Mouse (Mus musculus): ENCODE data around the gene Rangrf. TPM values are rescaled to one million over a fixed set of nuclear protein-coding genes. Genes with fewer than 3 reads are reported as not detected.
"Not testable (repeated sequence)": the region's sequence is repeated elsewhere in the genome, so short reads cannot be mapped to it uniquely, and the experiment has no call there.

Rangrf gene
- polyA plus RNA-seq, 1 experiment from 2014 or later = 23.3 TPM

DNA sequence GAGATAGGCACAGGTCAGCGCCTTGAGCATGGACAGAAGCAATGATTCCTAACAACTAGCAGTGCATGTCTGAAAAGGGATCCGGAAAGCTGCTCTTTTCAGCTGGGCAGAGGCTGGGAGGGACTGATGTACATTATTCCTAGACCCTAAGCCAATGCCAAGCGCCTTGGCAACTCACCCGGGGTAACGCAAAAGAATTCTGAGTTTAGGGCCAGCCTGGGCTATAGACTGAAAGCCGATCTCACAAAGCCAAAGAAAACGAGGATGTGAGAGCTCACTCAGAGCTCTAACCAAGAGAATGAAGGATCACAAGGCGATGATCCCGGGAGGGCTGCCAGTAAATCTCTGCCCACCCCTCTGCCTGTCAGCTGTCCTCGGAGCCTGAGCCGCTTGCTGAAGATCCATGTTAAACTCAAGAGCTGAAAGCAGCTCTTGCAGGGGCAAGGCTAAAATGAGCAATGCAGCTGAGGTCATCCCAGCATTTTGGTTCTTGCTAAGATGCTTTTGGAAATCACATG lies 12.4 kb upstream of the Rangrf start:
- Histone ChIP-seq H3K9ac (ENCODE audit: low read depth, low read length) (no peak overlapping the region), H3K27me3 (ENCODE audit: control insufficient read depth, insufficient read depth, low read depth, low read length) (no peaks in the 10 kb centered on the region), H3K4me3 (ENCODE audit: low read depth, low read length) (no peak overlapping the region), H3K27ac (ENCODE audit: low read length) (no peak overlapping the region), H3K9me3 (replicated peaks; ENCODE audit: control insufficient read depth, low read length, poor library complexity, severe bottlenecking) (no peaks in the 10 kb centered on the region), H3K4me2 (ENCODE audit: low read length) (no peak overlapping the region), H3K4me1 (ENCODE audit: control insufficient read depth, insufficient read depth, low read length) (no peaks in the 10 kb centered on the region), H3K36me3 (ENCODE audit: control insufficient read depth, insufficient read depth, low read length) (peaks cover 31% of the 10 kb centered on the region)
- no peak for ATAC-seq
- WGBS = 86% methylated on average over 11 of the region's 11 CpGs

DNA sequence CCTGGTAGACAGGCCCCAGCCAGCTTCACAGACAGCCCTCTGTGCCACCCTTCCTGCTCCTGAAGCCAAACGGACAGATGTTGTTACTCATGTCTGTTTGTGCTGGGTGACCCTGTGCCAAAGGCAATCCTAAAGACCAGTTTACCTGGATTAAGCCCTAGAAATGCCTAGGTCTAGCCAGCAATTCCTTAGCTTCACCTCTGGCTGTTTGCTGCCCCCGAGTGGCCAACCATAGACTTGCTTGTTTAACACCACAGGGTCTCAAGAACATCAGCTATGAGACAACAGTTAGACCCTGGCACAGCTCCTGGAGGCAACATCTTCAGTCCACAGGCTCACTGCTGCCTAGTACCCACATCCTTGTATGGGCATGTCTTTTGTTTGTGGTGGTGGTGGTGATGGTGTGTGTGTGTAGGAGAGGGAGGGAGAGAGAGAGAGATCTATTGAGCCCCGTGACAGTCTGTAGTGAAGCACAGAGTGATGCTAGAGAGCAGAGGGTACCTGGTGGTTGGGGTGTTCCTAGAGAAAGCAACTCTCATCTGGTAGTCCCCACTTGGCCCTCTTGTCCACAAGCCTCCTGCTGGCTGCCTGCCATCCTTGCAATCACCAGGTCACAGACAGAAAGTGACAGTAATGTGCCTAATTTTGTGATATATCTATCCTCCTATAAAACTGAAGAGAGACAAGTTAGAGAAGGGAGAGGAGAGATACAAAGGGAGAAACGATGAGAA lies 7.8 kb upstream of the Rangrf start:
- no peaks in the 10 kb centered on the region; the same call in 1 of the 2 replicates for H3K36me3 ChIP-seq (ENCODE audit: control insufficient read depth, insufficient read depth, low read length)

DNA sequence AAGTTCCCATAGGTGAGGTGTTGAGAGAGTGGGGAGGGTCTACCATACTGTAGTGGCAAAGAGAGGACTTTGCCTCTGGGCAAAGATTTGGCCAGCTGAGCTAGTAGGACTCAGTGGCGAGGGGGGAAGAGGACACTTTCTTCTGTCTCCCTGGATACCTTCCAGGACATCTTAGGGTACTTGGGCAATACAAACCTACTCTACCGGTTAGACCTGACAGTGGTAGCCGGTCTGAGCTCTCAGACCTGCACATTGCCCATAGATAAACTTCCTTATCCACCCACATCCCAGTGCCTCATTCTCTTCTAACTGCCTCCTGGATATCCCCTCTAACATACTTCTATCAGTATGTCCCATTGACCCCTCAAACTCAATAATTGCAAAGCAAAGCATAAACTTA lies 5.9 kb upstream of the Rangrf start:
- Histone ChIP-seq H3K4me2 (ENCODE audit: low read length) (no peak overlapping the region), H3K27ac (ENCODE audit: low read length) (no peak overlapping the region), H3K4me1 (ENCODE audit: control insufficient read depth, insufficient read depth, low read length) (no peaks in the 10 kb centered on the region), H3K9me3 (replicated peaks; ENCODE audit: control insufficient read depth, low read length, poor library complexity, severe bottlenecking) (no peaks in the 10 kb centered on the region), H3K36me3 (ENCODE audit: control insufficient read depth, insufficient read depth, low read length) (no peaks in the 10 kb centered on the region), H3K4me3 (ENCODE audit: low read depth, low read length) (no peak overlapping the region), H3K9ac (ENCODE audit: low read depth, low read length) (no peak overlapping the region), H3K27me3 (ENCODE audit: control insufficient read depth, insufficient read depth, low read depth, low read length) (no peaks in the 10 kb centered on the region)
- WGBS = 79% methylated on average over 3 of the region's 3 CpGs
- ATAC-seq = no peak

More for the DNA sequence above, 7.8 kb upstream of the Rangrf start:
- H3K4me3 ChIP-seq (ENCODE audit: low read depth, low read length) = no peak overlapping the region
- H3K9me3 ChIP-seq (replicated peaks; ENCODE audit: control insufficient read depth, low read length, poor library complexity, severe bottlenecking) = no peaks in the 10 kb centered on the region
- no peaks in the 10 kb centered on the region for H3K4me1 ChIP-seq (ENCODE audit: control insufficient read depth, insufficient read depth, low read length)
- 36% methylated on average over 4 of the region's 4 CpGs for WGBS
- no peak overlapping the region for H3K27ac ChIP-seq (ENCODE audit: low read length)
- H3K9ac ChIP-seq (ENCODE audit: low read depth, low read length) = no peak overlapping the region
- H3K27me3 ChIP-seq (ENCODE audit: control insufficient read depth, insufficient read depth, low read depth, low read length) = no peaks in the 10 kb centered on the region
- no peak overlapping the region for H3K4me2 ChIP-seq (ENCODE audit: low read length)
- ATAC-seq = 0 out of 2 replicates have a peak, but pooled peaks have one; percentile 60

- Histone ChIP-seq H3K27ac (ENCODE audit: low read length) (no peak overlapping the region), H3K27me3 (ENCODE audit: control insufficient read depth, insufficient read depth, low read depth, low read length) (no peaks in the 10 kb centered on the region), H3K4me2 (ENCODE audit: low read length) (no peak overlapping the region), H3K9ac (ENCODE audit: low read depth, low read length) (no peak overlapping the region), H3K4me1 (ENCODE audit: control insufficient read depth, insufficient read depth, low read length) (no peaks in the 10 kb centered on the region), H3K36me3 (ENCODE audit: control insufficient read depth, insufficient read depth, low read length) (no peaks in the 10 kb centered on the region), H3K9me3 (replicated peaks; ENCODE audit: control insufficient read depth, low read length, poor library complexity, severe bottlenecking) (no peaks in the 10 kb centered on the region), H3K4me3 (ENCODE audit: low read depth, low read length) (no peak overlapping the region)
- no peak for ATAC-seq
- WGBS = 66% methylated on average over 5 of the region's 5 CpGs
Measured at GRCm38 (mm10) chr11:68979320-68979733, 4.3 kb upstream of the Rangrf start.

- H3K9me3 ChIP-seq (replicated peaks; ENCODE audit: control insufficient read depth, low read length, poor library complexity, severe bottlenecking) = no peaks in the 10 kb centered on the region
- H3K27ac ChIP-seq (ENCODE audit: low read length) = no peak overlapping the region
- peaks cover 5% of the 10 kb centered on the region; the same call in 1 of the 2 replicates for H3K4me1 ChIP-seq (ENCODE audit: control insufficient read depth, insufficient read depth, low read length)
- no peaks in the 10 kb centered on the region for H3K27me3 ChIP-seq (ENCODE audit: control insufficient read depth, insufficient read depth, low read depth, low read length)
- H3K9ac ChIP-seq (ENCODE audit: low read depth, low read length) = no peak overlapping the region
- H3K4me2 ChIP-seq (ENCODE audit: low read length) = no peak overlapping the region
- H3K4me3 ChIP-seq (ENCODE audit: low read depth, low read length) = no peak overlapping the region
- no peak for ATAC-seq
- no peaks in the 10 kb centered on the region for H3K36me3 ChIP-seq (ENCODE audit: control insufficient read depth, insufficient read depth, low read length)
- 93% methylated on average over 1 of the region's 1 CpGs for WGBS
Measured at GRCm38 (mm10) chr11:68975601-68976000, 616 bp upstream of the Rangrf start.

GRCm38 (mm10) chr11:68974059-68974450 lies 930 bp downstream of the Rangrf start:
- Histone ChIP-seq H3K27me3 (ENCODE audit: control insufficient read depth, insufficient read depth, low read depth, low read length) (no peaks in the 10 kb centered on the region), H3K4me1 (ENCODE audit: control insufficient read depth, insufficient read depth, low read length) (peaks cover 5% of the 10 kb centered on the region; the same call in 1 of the 2 replicates), H3K4me3 (ENCODE audit: low read depth, low read length) (peak overlapping the region; percentile 43), H3K9me3 (replicated peaks; ENCODE audit: control insufficient read depth, low read length, poor library complexity, severe bottlenecking) (no peaks in the 10 kb centered on the region), H3K4me2 (ENCODE audit: low read length) (peak overlapping the region; percentile 75), H3K27ac (ENCODE audit: low read length) (no peak overlapping the region), H3K9ac (ENCODE audit: low read depth, low read length) (0 out of 2 replicates have a peak overlapping the region, but pooled peaks have one; percentile 1), H3K36me3 (ENCODE audit: control insufficient read depth, insufficient read depth, low read length) (no peaks in the 10 kb centered on the region)
- ATAC-seq = 0 out of 2 replicates have a peak, but pooled peaks have one; percentile 2
- 21% methylated on average over 6 of the region's 6 CpGs for WGBS

DNA sequence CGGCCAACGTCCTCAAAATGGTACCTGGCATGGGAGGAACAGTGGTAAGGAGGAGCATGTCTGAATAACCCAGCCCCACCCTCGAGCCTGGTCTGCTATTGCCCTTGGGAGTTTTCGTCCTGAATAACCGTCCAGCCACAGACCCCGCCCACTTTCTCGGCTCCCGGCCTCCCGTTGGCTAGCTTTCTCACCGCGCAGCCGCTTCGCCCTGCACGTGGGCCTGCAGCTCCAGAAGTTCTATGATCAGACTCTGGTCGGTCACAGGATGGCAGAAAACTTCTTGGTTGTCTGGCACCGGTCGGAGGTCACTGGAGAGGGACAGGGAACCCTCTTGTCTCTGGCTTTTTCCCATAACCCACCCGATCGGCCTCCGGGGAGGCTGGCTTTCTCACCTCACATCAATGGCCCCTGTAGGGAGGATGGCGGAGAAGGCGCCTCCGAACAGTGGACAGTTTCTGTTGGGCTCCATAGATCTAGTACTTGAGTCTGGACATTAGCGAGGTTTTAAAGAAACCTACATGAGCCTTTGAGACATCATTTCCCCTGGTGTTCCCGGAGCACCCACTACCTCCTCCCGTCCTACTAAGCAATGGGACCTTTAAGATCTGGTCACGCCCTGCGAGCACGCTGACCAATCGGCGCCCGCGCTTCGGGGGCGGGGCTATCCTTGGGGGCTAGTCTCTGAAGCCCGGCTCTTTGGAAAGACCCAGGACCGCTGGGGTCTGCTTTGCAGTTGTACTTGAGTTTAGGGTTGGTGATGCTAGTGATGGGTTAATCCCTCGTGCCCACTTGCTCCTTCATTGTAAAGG lies 1.5 kb downstream of the Rangrf start:
- Histone ChIP-seq H3K4me2 (ENCODE audit: low read length) (peak overlapping the region; percentile 75), H3K4me3 (ENCODE audit: low read depth, low read length) (peak overlapping the region; percentile 43), H3K9ac (ENCODE audit: low read depth, low read length) (0 out of 2 replicates have a peak overlapping the region, but pooled peaks have one; percentile 20)
- H3K36me3 ChIP-seq (ENCODE audit: control insufficient read depth, insufficient read depth, low read length); H3K4me1 ChIP-seq (ENCODE audit: control insufficient read depth, insufficient read depth, low read length); H3K27ac ChIP-seq (ENCODE audit: low read length); H3K9me3 ChIP-seq (replicated peaks; ENCODE audit: control insufficient read depth, low read length, poor library complexity, severe bottlenecking); H3K27me3 ChIP-seq (ENCODE audit: control insufficient read depth, insufficient read depth, low read depth, low read length): not testable (repeated sequence)
- peak; percentile 88 for ATAC-seq
- WGBS = under 1% methylated on average over 37 of the region's 38 CpGs

GRCm38 (mm10) chr11:68970232-68970631 lies 4.8 kb downstream of the Rangrf start:
- H3K27me3 ChIP-seq (ENCODE audit: control insufficient read depth, insufficient read depth, low read depth, low read length) = no peaks in the 10 kb centered on the region
- H3K9ac ChIP-seq (ENCODE audit: low read depth, low read length) = no peak overlapping the region
- ATAC-seq = no peak
- H3K27ac ChIP-seq (ENCODE audit: low read length) = no peak overlapping the region
- no peaks in the 10 kb centered on the region for H3K9me3 ChIP-seq (replicated peaks; ENCODE audit: control insufficient read depth, low read length, poor library complexity, severe bottlenecking)
- H3K4me2 ChIP-seq (ENCODE audit: low read length) = no peak overlapping the region
- H3K4me1 ChIP-seq (ENCODE audit: control insufficient read depth, insufficient read depth, low read length) = peaks cover 16% of the 10 kb centered on the region
- 70% methylated on average over 4 of the region's 4 CpGs for WGBS
- no peaks in the 10 kb centered on the region for H3K36me3 ChIP-seq (ENCODE audit: control insufficient read depth, insufficient read depth, low read length)
- H3K4me3 ChIP-seq (ENCODE audit: low read depth, low read length) = no peak overlapping the region

DNA sequence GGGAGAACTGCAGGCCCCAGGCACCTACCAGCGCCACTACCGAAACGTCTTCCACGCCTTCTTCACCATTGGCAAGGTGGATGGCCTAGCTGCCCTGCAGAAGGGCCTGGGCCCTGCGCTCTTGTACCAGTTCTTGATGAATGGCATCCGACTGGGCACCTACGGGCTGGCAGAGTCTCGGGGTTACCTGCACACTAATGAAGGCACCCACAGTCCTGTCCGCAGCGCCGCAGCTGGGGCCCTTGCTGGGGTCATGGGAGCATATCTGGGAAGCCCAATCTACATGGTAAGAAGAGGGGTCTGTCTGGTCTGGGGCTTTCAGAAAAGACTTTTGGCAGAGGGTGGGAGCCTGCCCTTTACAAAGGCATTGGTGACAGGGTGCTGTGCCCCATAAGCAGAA lies 6.2 kb downstream of the Rangrf start:
- Histone ChIP-seq H3K4me3 (ENCODE audit: low read depth, low read length) (no peak overlapping the region), H3K9me3 (replicated peaks; ENCODE audit: control insufficient read depth, low read length, poor library complexity, severe bottlenecking) (no peaks in the 10 kb centered on the region), H3K27me3 (ENCODE audit: control insufficient read depth, insufficient read depth, low read depth, low read length) (no peaks in the 10 kb centered on the region), H3K27ac (ENCODE audit: low read length) (no peak overlapping the region), H3K9ac (ENCODE audit: low read depth, low read length) (no peak overlapping the region), H3K4me1 (ENCODE audit: control insufficient read depth, insufficient read depth, low read length) (peaks cover 13% of the 10 kb centered on the region), H3K36me3 (ENCODE audit: control insufficient read depth, insufficient read depth, low read length) (no peaks in the 10 kb centered on the region), H3K4me2 (ENCODE audit: low read length) (peak overlapping the region; percentile 62)
- 86% methylated on average over 11 of the region's 11 CpGs for WGBS
- ATAC-seq = no peak

Measured in midbrain, embryonic 16.5 days (tissue).